Mouse (Mus musculus): Measurements from ENCODE around the gene Spink4.
"Not testable (repeated sequence)": the region's sequence is repeated elsewhere in the genome, so short reads cannot be mapped to it uniquely, and the experiment has no call there.

The Spink4 gene

GRCm38 (mm10) chr4:40908261-40908969 lies 11.4 kb upstream of the Spink4 start:
- DNase-seq = peak; percentile 52

- no peak for DNase-seq
These were observed 5.5 kb upstream of the Spink4 start for GRCm38 (mm10) chr4:40914287-40914867.

GRCm38 (mm10) chr4:40915947-40916346 lies 3.9 kb upstream of the Spink4 start:
- no peak for DNase-seq

GRCm38 (mm10) chr4:40916592-40917155 lies 3.2 kb upstream of the Spink4 start:
- DNase-seq = no peak

GRCm38 (mm10) chr4:40920576-40920975 lies 724 bp downstream of the Spink4 start:
- no peak for DNase-seq

GRCm38 (mm10) chr4:40921288-40921687 lies 1.4 kb downstream of the Spink4 start:
- no peak for DNase-seq

- DNase-seq = no peak
These were observed 3.3 kb downstream of the Spink4 start for GRCm38 (mm10) chr4:40923087-40923651.

- DNase-seq = no peak
These were observed 5.7 kb downstream of the Spink4 start for GRCm38 (mm10) chr4:40925568-40925967.

GRCm38 (mm10) chr4:40929046-40929445 lies 9.2 kb downstream of the Spink4 start:
- DNase-seq = no peak

- DNase-seq = no peak
These were observed 13.8 kb downstream of the Spink4 start for GRCm38 (mm10) chr4:40933694-40934093.

GRCm38 (mm10) chr4:40934369-40934768 lies 14.5 kb downstream of the Spink4 start:
- DNase-seq = not testable (repeated sequence)

- DNase-seq = peak; percentile 51
These were observed 16.5 kb downstream of the Spink4 start for GRCm38 (mm10) chr4:40936175-40936839.

GRCm38 (mm10) chr4:40938793-40939192 lies 18.9 kb downstream of the Spink4 start:
- DNase-seq = no peak

GRCm38 (mm10) chr4:40943651-40944050 lies 23.8 kb downstream of the Spink4 start:
- no peak for DNase-seq

- no peak for DNase-seq
These were observed 26.8 kb downstream of the Spink4 start for GRCm38 (mm10) chr4:40946516-40947121.

- DNase-seq = no peak
These were observed 27.8 kb downstream of the Spink4 start for GRCm38 (mm10) chr4:40947565-40948159.

- DNase-seq = peak; percentile 99
These were observed 28.4 kb downstream of the Spink4 start, which contains the start of the genes Bag1 and Chmp5 for GRCm38 (mm10) chr4:40948160-40948708. TSS of gene Bag1 (minus strand) at chr4:40948294. TSS of gene Chmp5 (plus strand) at chr4:40948407.

GRCm38 (mm10) chr4:40953521-40953920 lies 33.7 kb downstream of the Spink4 start:
- DNase-seq = peak; percentile 9

GRCm38 (mm10) chr4:40955942-40956341 lies 36.1 kb downstream of the Spink4 start:
- no peak for DNase-seq

GRCm38 (mm10) chr4:40963536-40963935 lies 43.7 kb downstream of the Spink4 start:
- no peak for DNase-seq

- DNase-seq = no peak
These were observed 49.3 kb downstream of the Spink4 start for GRCm38 (mm10) chr4:40969161-40969560.
